Mouse (Mus musculus) midbrain, embryonic 12.5 days (tissue): ENCODE measurements around the gene Pdcl3. TPM values are rescaled to one million over a fixed set of nuclear protein-coding genes. Genes with fewer than 3 reads are reported as not detected.

Source experiments
- ATAC-seq: fragments of 200-750 bp; cut with Nextera tagmentation; 2 replicates; pipeline ENCODE4 v1.8.0; 2017; ENCODE audit warnings: low read depth, moderate TSS enrichment, moderate library complexity; ENCODE audit not compliant: low FRiP score
- H3K27ac ChIP-seq: fragments of 300-500 bp; sonication (generic); replicated peaks from 2 replicates; pipeline ENCODE4 v1.5.1; 2016; ENCODE audit warnings: mild to moderate bottlenecking
- H3K27me3 ChIP-seq: fragments of 300-500 bp; sonication (generic); 2 replicates; pipeline ENCODE4 v1.6.1; 2016; ENCODE audit warnings: mild to moderate bottlenecking
- H3K36me3 ChIP-seq: fragments of 300-500 bp; sonication (generic); 2 replicates; pipeline ENCODE4 v1.6.1; 2016
- H3K4me1 ChIP-seq: fragments of 300-500 bp; sonication (generic); 2 replicates; pipeline ENCODE4 v1.6.1; 2016
- H3K4me2 ChIP-seq: fragments of 300-500 bp; sonication (generic); replicated peaks from 2 replicates; pipeline ENCODE4 v1.6.1; 2016; ENCODE audit warnings: mild to moderate bottlenecking, moderate library complexity
- H3K4me3 ChIP-seq: fragments of 300-500 bp; sonication (generic); 2 replicates; pipeline ENCODE4 v1.5.1; 2016; ENCODE audit warnings: mild to moderate bottlenecking
- H3K9ac ChIP-seq: fragments of 300-500 bp; sonication (generic); replicated peaks from 2 replicates; pipeline ENCODE4 v1.6.1; 2016; ENCODE audit warnings: mild to moderate bottlenecking, moderate library complexity
- H3K9me3 ChIP-seq: fragments of 300-500 bp; sonication (generic); 2 replicates; pipeline ENCODE4 v1.6.1; 2016; ENCODE audit warnings: mild to moderate bottlenecking
- WGBS: fragments of 180-500 bp; shearing (Covaris S2); methylation state at CpG from one replicate; pipeline ENCODE4 v1.1.7; 2016; 5-methylcytosine and 5-hydroxymethylcytosine counted together
- polyA plus RNA-seq: library from polyadenylated mRNA; unstranded; fragments of >200 nt; fragmentation: Nextera tagmentation; extraction: Ambion mirVana; gene quantifications from 2 replicates; pipeline ENCODE4 v1.2.1, GENCODE M21; 2016

Gene Pdcl3
- polyA plus RNA-seq: 162 and 171 TPM in 2 replicates

GRCm38 (mm10) chr1:38985308-38985707 lies at the start of gene Pdcl3:
Pdcl3 (plus strand) TSS chr1:38985608.
- ATAC-seq: no peak
- no peaks in the 10 kb centered on the region for H3K36me3 ChIP-seq
- peaks cover 16% of the 10 kb centered on the region for H3K4me1 ChIP-seq
- no peak within 1 kb of the TSS for H3K9ac ChIP-seq
- no peak within 1 kb of the TSS for H3K4me2 ChIP-seq
- H3K9me3 ChIP-seq: no peaks in the 10 kb centered on the region
- no peak within 1 kb of the TSS for H3K27ac ChIP-seq
- H3K27me3 ChIP-seq: no peaks in the 10 kb centered on the region
- WGBS: 87% methylated on average over 3 of the region's 3 CpGs
- no peak within 1 kb of the TSS for H3K4me3 ChIP-seq

GRCm38 (mm10) chr1:38936780-38937179 lies 48.6 kb upstream of the Pdcl3 start:
- Histone ChIP-seq H3K4me1 (no peaks in the 10 kb centered on the region), H3K9ac (no peak overlapping the region), H3K4me2 (no peak overlapping the region), H3K9me3 (no peaks in the 10 kb centered on the region), H3K36me3 (no peaks in the 10 kb centered on the region), H3K27me3 (no peaks in the 10 kb centered on the region), H3K27ac (no peak overlapping the region), H3K4me3 (no peak overlapping the region)
- WGBS: 21% methylated on average over 6 of the region's 6 CpGs
- no peak for ATAC-seq

- H3K4me3 ChIP-seq: no peak within 1 kb of the TSS
- 72% methylated on average over 6 of the region's 6 CpGs for WGBS
- H3K27ac ChIP-seq: no peak within 1 kb of the TSS
- H3K36me3 ChIP-seq: no peaks in the 10 kb centered on the region
- ATAC-seq: no peak
- no peak within 1 kb of the TSS for H3K9ac ChIP-seq
- H3K9me3 ChIP-seq: no peaks in the 10 kb centered on the region
- H3K27me3 ChIP-seq: no peaks in the 10 kb centered on the region
- H3K4me2 ChIP-seq: no peak within 1 kb of the TSS
- no peaks in the 10 kb centered on the region for H3K4me1 ChIP-seq
Observed at GRCm38 (mm10) chr1:38938849-38939248, 46.6 kb upstream of the Pdcl3 start, which contains the start of gene Nms. Nms (plus strand) TSS chr1:38939149.

- Histone ChIP-seq H3K9ac (no peak overlapping the region), H3K27ac (no peak overlapping the region), H3K9me3 (no peaks in the 10 kb centered on the region), H3K4me3 (no peak overlapping the region), H3K4me2 (no peak overlapping the region), H3K36me3 (no peaks in the 10 kb centered on the region), H3K27me3 (no peaks in the 10 kb centered on the region), H3K4me1 (no peaks in the 10 kb centered on the region)
- WGBS: 9% methylated on average over 5 of the region's 5 CpGs
- no peak for ATAC-seq
Observed at GRCm38 (mm10) chr1:38939608-38940007, 45.8 kb upstream of the Pdcl3 start.

- no peak for ATAC-seq
- Histone ChIP-seq H3K36me3 (no peaks in the 10 kb centered on the region), H3K4me2 (no peak overlapping the region), H3K27ac (no peak overlapping the region), H3K4me3 (no peak overlapping the region), H3K9ac (no peak overlapping the region), H3K27me3 (no peaks in the 10 kb centered on the region), H3K4me1 (no peaks in the 10 kb centered on the region), H3K9me3 (no peaks in the 10 kb centered on the region)
- 90% methylated on average over 3 of the region's 3 CpGs for WGBS
Observed at GRCm38 (mm10) chr1:38956457-38956856, 29.0 kb upstream of the Pdcl3 start.

- Histone ChIP-seq H3K4me1 (no peaks in the 10 kb centered on the region), H3K9ac (no peak overlapping the region), H3K9me3 (no peaks in the 10 kb centered on the region), H3K36me3 (no peaks in the 10 kb centered on the region), H3K4me2 (no peak overlapping the region), H3K4me3 (no peak overlapping the region), H3K27me3 (no peaks in the 10 kb centered on the region), H3K27ac (no peak overlapping the region)
- WGBS: 83% methylated on average over 1 of the region's 1 CpGs
- no peak for ATAC-seq
Observed at GRCm38 (mm10) chr1:38969116-38969515, 16.3 kb upstream of the Pdcl3 start.

GRCm38 (mm10) chr1:38971712-38972111 lies 13.7 kb upstream of the Pdcl3 start:
- Histone ChIP-seq H3K4me2 (no peak overlapping the region), H3K36me3 (no peaks in the 10 kb centered on the region), H3K9me3 (no peaks in the 10 kb centered on the region), H3K9ac (no peak overlapping the region), H3K4me1 (no peaks in the 10 kb centered on the region), H3K27me3 (no peaks in the 10 kb centered on the region), H3K27ac (no peak overlapping the region), H3K4me3 (no peak overlapping the region)
- 81% methylated on average over 3 of the region's 3 CpGs for WGBS
- no peak for ATAC-seq

- WGBS: 88% methylated on average over 9 of the region's 9 CpGs
- no peak overlapping the region for H3K4me3 ChIP-seq
Observed at GRCm38 (mm10) chr1:38972986-38973592, 12.3 kb upstream of the Pdcl3 start.

GRCm38 (mm10) chr1:38979953-38980352 lies 5.5 kb upstream of the Pdcl3 start:
- H3K9ac ChIP-seq: no peak overlapping the region
- 84% methylated on average over 7 of the region's 7 CpGs for WGBS
- no peaks in the 10 kb centered on the region for H3K36me3 ChIP-seq
- H3K4me1 ChIP-seq: no peaks in the 10 kb centered on the region
- no peaks in the 10 kb centered on the region for H3K27me3 ChIP-seq
- H3K4me2 ChIP-seq: no peak overlapping the region
- ATAC-seq: no peak
- no peak overlapping the region for H3K27ac ChIP-seq
- H3K4me3 ChIP-seq: no peak overlapping the region
- no peaks in the 10 kb centered on the region for H3K9me3 ChIP-seq

More at GRCm38 (mm10) chr1:38972986-38973592, 12.3 kb upstream of the Pdcl3 start:
- H3K4me2 ChIP-seq: no peak overlapping the region
- no peaks in the 10 kb centered on the region for H3K9me3 ChIP-seq
- ATAC-seq: no peak
- no peaks in the 10 kb centered on the region for H3K36me3 ChIP-seq
- H3K4me1 ChIP-seq: no peaks in the 10 kb centered on the region
- H3K9ac ChIP-seq: no peak overlapping the region
- no peak overlapping the region for H3K27ac ChIP-seq
- no peaks in the 10 kb centered on the region for H3K27me3 ChIP-seq

GRCm38 (mm10) chr1:38983870-38984269 lies 1.5 kb upstream of the Pdcl3 start:
- Histone ChIP-seq H3K9ac (no peak overlapping the region), H3K4me1 (peaks cover 10% of the 10 kb centered on the region), H3K9me3 (no peaks in the 10 kb centered on the region), H3K4me2 (no peak overlapping the region), H3K36me3 (no peaks in the 10 kb centered on the region), H3K27ac (no peak overlapping the region), H3K4me3 (no peak overlapping the region), H3K27me3 (no peaks in the 10 kb centered on the region)
- 88% methylated on average over 2 of the region's 2 CpGs for WGBS
- ATAC-seq: no peak

GRCm38 (mm10) chr1:38987080-38987864 lies 1.9 kb downstream of the Pdcl3 start:
- Histone ChIP-seq H3K9ac (peak overlapping the region; percentile 65), H3K4me1 (peaks cover 16% of the 10 kb centered on the region), H3K4me3 (peak overlapping the region; percentile 78), H3K27ac (peak overlapping the region; percentile 54), H3K9me3 (no peaks in the 10 kb centered on the region), H3K4me2 (peak overlapping the region; percentile 80), H3K36me3 (peaks cover 11% of the 10 kb centered on the region; the same call in 1 of the 2 replicates), H3K27me3 (no peaks in the 10 kb centered on the region)
- ATAC-seq: peak; percentile 99
- WGBS: 5% methylated on average over 38 of the region's 38 CpGs

GRCm38 (mm10) chr1:38987865-38988211 lies 2.4 kb downstream of the Pdcl3 start:
- Histone ChIP-seq H3K36me3 (peaks cover 17% of the 10 kb centered on the region; the same call in 1 of the 2 replicates), H3K9ac (peak overlapping the region; percentile 65), H3K4me3 (peak overlapping the region; percentile 78), H3K4me2 (peak overlapping the region; percentile 80), H3K27me3 (no peaks in the 10 kb centered on the region), H3K4me1 (peaks cover 16% of the 10 kb centered on the region), H3K9me3 (no peaks in the 10 kb centered on the region), H3K27ac (peak overlapping the region; percentile 54)
- peak; percentile 88 for ATAC-seq
- under 1% methylated on average over 25 of the region's 25 CpGs for WGBS
